Mouse (Mus musculus) adrenal gland, adult 2 months (tissue): ENCODE measurements around the gene 4930438A08Rik. TPM values are rescaled to one million over a fixed set of nuclear protein-coding genes. Genes with fewer than 3 reads are reported as not detected.

Source experiments
- DNase-seq: peaks from one replicate; pipeline ENCODE4 v3.0.0; 2021
- polyA plus RNA-seq: library from polyadenylated mRNA; depleted of rRNA; stranded (reverse); fragments of >200 nt; gene quantifications from 2 replicates; pipeline ENCODE4 v1.2.3, GENCODE M21; 2012; rRNA removed
- total RNA-seq, 2 experiments: library from RNA; stranded (reverse); gene quantifications; 2 replicates each; pipeline ENCODE4 v1.2.3; 2021

The 4930438A08Rik gene
- total and polyA plus RNA-seq, 3 experiments: 0.06 TPM; not detected in 2

DNA sequence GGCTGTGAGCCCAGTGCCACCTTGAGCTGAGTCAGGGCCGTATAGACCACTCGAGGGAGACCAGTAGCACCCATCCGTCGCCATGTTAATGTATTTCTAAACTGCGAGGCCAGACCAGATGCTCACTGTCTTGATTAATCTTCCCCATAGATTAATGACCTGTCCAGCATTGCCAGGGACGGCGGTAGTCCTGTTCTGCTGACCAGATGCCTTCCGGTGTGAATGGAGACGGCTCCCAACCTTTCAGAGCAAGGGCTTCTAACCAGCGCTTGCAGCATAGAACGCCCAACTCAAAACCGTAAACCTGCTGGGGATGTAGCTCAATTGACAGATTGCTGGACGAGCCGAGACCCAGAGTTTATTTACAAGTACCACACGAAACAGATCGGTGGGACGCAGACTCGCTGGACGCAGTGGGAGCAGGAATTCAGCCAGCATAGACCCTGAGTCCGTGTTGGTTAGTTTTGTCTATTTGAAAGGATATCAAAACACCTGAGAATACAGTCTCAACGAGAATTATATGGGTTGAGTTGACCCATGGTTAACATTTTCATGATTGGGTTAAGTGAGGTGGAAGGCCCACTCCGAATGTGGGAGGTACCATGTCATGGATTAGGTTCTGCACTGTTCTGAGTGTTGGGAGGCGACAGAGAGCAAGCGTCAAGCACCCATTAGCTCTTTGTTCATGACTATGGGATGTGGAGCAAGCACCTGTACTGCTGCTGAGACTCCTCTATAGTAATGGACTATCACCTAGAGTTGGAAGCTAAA lies 49.2 kb downstream of the 4930438A08Rik start:
- no peak for DNase-seq

DNA sequence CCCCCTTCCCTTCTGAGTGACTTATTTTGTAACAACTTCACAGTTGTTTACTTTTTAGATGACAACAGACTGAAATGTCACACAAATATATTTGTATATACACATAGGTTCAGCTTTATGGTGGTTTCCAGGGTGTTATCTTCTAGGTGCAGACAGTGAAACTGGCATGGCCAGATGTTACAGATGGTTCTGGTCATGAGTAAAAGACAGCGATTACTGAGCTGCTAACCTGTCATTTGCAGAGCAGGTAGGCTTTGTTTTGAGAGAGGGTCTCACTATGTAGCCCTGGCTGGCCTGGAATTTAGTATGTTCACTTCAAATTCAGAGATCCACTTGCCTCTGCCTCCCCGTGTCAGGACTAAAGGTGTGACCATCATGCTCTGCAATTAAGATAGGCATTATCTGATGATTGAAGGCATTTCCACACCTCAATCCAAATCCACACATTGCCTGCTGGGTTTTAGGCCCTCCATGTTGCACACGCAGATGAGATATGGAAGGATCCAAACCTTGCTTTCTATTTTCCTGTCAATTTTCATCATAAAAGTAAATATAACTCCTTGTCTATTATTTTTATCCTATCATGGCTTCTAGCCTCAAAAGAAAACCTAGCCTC lies 50.1 kb downstream of the 4930438A08Rik start:
- no peak for DNase-seq

DNA sequence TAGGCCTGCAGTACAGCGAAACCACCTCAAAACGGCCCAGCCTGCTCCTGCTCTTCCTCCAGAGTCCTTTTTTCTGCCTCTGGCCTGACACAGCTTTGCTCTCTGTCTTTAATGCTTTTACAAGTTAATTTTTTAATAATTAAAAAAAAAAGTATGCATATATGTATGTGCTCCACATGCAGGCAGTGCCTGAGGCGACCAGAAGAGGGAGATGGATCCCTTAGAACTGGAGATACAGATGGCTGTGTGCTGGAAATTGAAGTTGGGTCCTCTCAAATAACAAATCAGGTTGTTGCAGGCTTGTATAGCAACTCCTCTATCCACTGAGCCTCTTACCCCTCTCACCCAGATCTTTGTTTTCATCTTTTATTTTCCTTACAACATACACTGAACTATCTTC lies 52.2 kb downstream of the 4930438A08Rik start:
- no peak for DNase-seq

DNA sequence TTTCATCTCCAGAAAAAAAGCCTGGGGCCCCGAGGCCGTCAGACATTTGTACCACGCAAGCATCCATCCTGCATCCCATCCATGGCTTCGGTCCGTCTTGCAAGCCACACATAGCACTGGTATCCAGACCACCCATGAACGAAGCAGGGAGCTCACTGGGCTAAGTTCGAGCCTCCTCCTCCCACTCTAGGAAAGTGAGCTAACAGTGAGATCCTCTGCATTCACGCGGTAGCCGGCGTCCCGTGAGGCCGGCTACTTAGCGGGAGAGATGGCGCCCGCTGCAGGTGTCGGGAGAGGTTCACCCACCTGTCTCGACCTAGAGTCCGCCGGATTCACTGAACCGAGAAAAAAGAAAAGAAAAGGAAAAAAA lies 55.3 kb downstream of the 4930438A08Rik start:
- no peak for DNase-seq

DNA sequence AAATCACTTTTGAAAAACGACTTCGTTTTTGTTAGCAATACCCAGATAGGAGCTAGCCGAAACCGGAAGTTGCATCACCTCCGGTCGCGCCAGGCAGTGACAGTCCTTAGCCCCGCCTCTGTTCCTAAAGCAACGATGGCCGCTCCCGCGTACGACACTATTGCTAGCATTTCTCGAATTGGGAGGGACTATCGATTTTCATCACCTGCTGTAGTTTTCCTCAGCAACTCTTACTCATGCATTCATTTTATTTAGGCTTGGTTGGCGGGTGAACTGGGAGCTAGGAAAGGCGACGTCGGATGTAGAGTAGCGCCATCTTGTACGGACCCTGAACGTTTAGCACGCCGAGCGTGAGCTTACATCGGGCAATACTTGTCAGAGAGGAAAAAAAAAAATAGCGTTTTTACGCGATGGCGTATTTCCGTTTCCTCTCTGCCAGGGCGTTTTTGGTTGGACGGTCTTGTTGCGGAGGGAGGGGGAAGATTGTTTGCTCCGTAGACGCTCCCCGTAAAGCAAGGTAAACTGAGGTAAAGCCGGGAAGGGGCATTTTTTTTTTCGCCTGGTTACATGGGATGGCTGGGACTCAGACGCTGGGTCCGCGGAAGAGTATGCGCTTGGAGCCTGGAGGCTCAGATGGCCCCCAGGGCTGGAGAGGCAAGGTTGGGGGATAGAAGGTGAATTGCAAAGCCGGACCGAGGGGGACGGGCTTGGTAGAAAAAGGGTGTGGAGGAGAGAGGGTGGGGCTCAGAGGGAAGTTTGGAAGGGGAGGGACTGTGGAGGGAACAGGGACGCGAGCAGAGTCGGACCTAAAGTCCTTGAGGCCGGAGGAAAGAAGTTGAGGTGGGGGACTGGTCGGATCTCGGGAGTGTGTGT lies 55.9 kb downstream of the 4930438A08Rik start, which contains the start of the genes Zfp672 and Sh3bp5l:
TSS of gene Zfp672 (minus strand) at position 64 of the 873 bp plus-strand sequence.
TSS of gene Sh3bp5l (plus strand) at position 449 of the 873 bp plus-strand sequence.
- peak; percentile 92 for DNase-seq

DNA sequence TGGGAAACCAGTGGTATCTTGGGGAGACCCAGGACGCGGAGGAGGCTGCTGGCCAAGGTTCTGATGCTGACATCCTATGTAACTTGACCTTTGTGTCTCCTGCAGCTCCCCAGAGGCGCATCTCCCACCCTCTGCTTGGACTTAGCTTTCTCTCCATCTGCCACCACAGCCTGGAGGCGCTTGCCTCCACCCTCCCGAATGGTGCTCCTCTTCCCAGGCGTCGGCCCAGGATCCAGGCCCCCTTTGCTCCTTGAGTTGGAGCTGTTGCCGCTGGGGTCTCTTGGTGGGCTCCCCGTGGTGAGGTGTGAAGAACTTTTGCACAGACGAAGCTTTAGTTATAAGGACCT lies 56.5 kb downstream of the 4930438A08Rik start:
- DNase-seq: no peak

DNA sequence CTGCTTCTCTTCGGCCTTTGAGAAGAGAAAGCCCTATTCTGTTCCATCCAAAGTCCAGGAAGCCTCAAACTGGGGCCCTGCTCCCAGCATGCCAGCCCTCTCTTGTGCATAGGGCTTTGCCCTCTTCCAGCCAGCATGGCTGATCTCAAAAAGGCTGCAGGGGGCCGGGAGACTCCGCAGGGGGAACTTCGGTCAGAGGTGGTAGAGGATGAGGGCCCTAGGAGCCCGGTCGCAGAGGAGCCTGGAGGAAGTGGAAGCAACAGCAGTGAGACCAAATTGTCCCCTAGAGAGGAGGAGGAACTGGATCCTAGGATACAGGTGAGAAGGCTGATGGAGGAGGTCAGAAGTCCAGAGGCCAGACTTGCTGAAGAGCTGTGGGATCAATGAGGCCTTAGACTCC lies 56.9 kb downstream of the 4930438A08Rik start:
- DNase-seq: no peak

DNA sequence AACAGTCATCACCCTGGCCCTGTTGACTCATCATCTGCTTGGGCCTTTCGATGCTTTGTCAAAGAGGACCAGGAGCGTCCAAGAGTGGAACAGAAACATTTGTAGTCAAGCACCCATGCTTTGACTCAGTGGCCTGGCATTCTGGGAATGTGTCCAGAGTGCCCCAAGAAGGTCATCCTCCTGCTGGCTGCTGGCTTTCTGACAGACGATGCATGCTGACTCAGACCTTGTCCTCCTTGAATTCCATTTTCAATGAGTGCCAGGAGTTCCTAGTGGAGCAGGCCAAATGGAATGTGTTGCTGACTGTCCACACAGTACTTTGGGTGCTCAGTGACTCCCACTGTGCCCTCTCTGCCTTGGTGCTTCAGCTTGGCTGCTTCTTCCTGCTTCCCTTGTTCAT lies 60.1 kb downstream of the 4930438A08Rik start:
- peak; percentile 93 for DNase-seq

Other genes with a start within 250 kb of the 4930438A08Rik start
- 1 to 10 TPM in 1 of 2 experiments, not detected in 1; 3.9 TPM for gene Gm12248, start 181.7 kb upstream of the 4930438A08Rik start, total RNA-seq
- gene Gm12248, start 181.7 kb upstream of the 4930438A08Rik start, polyA plus RNA-seq: 2.9 and 4.4 TPM in 2 replicates
- gene Cnot8, start 170.6 kb upstream of the 4930438A08Rik start, total RNA-seq: 10 to 100 TPM; 46.7 to 49.6 TPM
- 25.3 and 29.8 TPM in 2 replicates for gene Cnot8, start 170.6 kb upstream of the 4930438A08Rik start, polyA plus RNA-seq
- gene Gemin5, start 106.3 kb upstream of the 4930438A08Rik start, total RNA-seq: 10 to 100 TPM; 21.2 to 21.4 TPM
- gene Gemin5, start 106.3 kb upstream of the 4930438A08Rik start, polyA plus RNA-seq: 8.4 and 9.1 TPM in 2 replicates
- gene Mrpl22, start 103.1 kb upstream of the 4930438A08Rik start, total RNA-seq: 10 to 100 TPM; 83.9 to 89.2 TPM
- 25.2 and 33.4 TPM in 2 replicates for gene Mrpl22, start 103.1 kb upstream of the 4930438A08Rik start, polyA plus RNA-seq
- 10 to 100 TPM; 18.2 to 22.0 TPM for gene Igtp, start 75.2 kb upstream of the 4930438A08Rik start, total RNA-seq
- 8.6 and 10.2 TPM in 2 replicates for gene Igtp, start 75.2 kb upstream of the 4930438A08Rik start, polyA plus RNA-seq
- 10 to 100 TPM; 11.3 to 14.5 TPM for gene Irgm2, start 75.2 kb upstream of the 4930438A08Rik start, total RNA-seq
- gene Irgm2, start 75.2 kb upstream of the 4930438A08Rik start, polyA plus RNA-seq: 8.5 and 12.6 TPM in 2 replicates
- gene Zfp692, start 32.3 kb downstream of the 4930438A08Rik start, total RNA-seq: 10 to 100 TPM; 10.5 to 11.7 TPM
- gene Zfp692, start 32.3 kb downstream of the 4930438A08Rik start, polyA plus RNA-seq: 23.3 and 25.7 TPM in 2 replicates
- 10 to 100 TPM; 43.6 to 51.2 TPM for gene Zfp672, start 55.5 kb downstream of the 4930438A08Rik start, total RNA-seq
- 59.3 and 59.9 TPM in 2 replicates for gene Zfp672, start 55.5 kb downstream of the 4930438A08Rik start, polyA plus RNA-seq
- gene Sh3bp5l, start 55.9 kb downstream of the 4930438A08Rik start, total RNA-seq: 10 to 100 TPM; 24.3 to 54.5 TPM
- 49.6 and 49.7 TPM in 2 replicates for gene Sh3bp5l, start 55.9 kb downstream of the 4930438A08Rik start, polyA plus RNA-seq
- not detected for gene Lypd8, start 104.2 kb downstream of the 4930438A08Rik start, total RNA-seq
- 0.16 and 0.73 TPM in 2 replicates for gene Lypd8, start 104.2 kb downstream of the 4930438A08Rik start, polyA plus RNA-seq
- gene 1810065E05Rik, start 146.3 kb downstream of the 4930438A08Rik start, total RNA-seq: not detected
- not detected in 2 replicates for gene 1810065E05Rik, start 146.3 kb downstream of the 4930438A08Rik start, polyA plus RNA-seq
- not detected for gene Gm12253, start 157.8 kb downstream of the 4930438A08Rik start, total RNA-seq
- gene Gm12253, start 157.8 kb downstream of the 4930438A08Rik start, polyA plus RNA-seq: not detected in 2 replicates
- gene Lypd9, start 178.1 kb downstream of the 4930438A08Rik start, total RNA-seq: not detected
- gene Lypd9, start 178.1 kb downstream of the 4930438A08Rik start, polyA plus RNA-seq: not detected in 2 replicates
- gene Olfr30, start 187.5 kb downstream of the 4930438A08Rik start, total RNA-seq: not detected
- not detected in 2 replicates for gene Olfr30, start 187.5 kb downstream of the 4930438A08Rik start, polyA plus RNA-seq
- gene Olfr332, start 217.8 kb downstream of the 4930438A08Rik start, total RNA-seq: not detected
- gene Olfr332, start 217.8 kb downstream of the 4930438A08Rik start, polyA plus RNA-seq: not detected in 2 replicates
- not detected for gene Olfr331, start 227.8 kb downstream of the 4930438A08Rik start, total RNA-seq
- not detected in 2 replicates for gene Olfr331, start 227.8 kb downstream of the 4930438A08Rik start, polyA plus RNA-seq